Mouse (Mus musculus) gonadal fat pad, adult 2 months (tissue): ENCODE measurements around the gene 4930524B15Rik. TPM values are rescaled to one million over a fixed set of nuclear protein-coding genes. Genes with fewer than 3 reads are reported as not detected.

Source experiments
- polyA plus RNA-seq: library from polyadenylated mRNA; depleted of rRNA; stranded (reverse); fragments of >200 nt; gene quantifications from 2 replicates; pipeline ENCODE4 v1.2.3, GENCODE M21; 2012; rRNA removed

The 4930524B15Rik gene
- polyA plus RNA-seq, 1 experiment: 0.05 TPM

Other genes with a start within 250 kb of the 4930524B15Rik start
- gene Cpeb4, start 93.4 kb upstream of the 4930524B15Rik start, polyA plus RNA-seq: 14.1 and 17.8 TPM in 2 replicates
- gene Nsg2, start 34.9 kb downstream of the 4930524B15Rik start, polyA plus RNA-seq: 0.28 and 0.36 TPM in 2 replicates
- gene Il9r, start 234.7 kb downstream of the 4930524B15Rik start, polyA plus RNA-seq: 0.34 and 0.42 TPM in 2 replicates
- 16.4 and 18.9 TPM in 2 replicates for gene Snrnp25, start 239.8 kb downstream of the 4930524B15Rik start, polyA plus RNA-seq